Mouse (Mus musculus): Measurements from ENCODE around the gene Sec14l5. TPM values are rescaled to one million over a fixed set of nuclear protein-coding genes. Genes with fewer than 3 reads are reported as not detected.

The Sec14l5 gene
- polyA plus RNA-seq, 1 experiment = 0.05 TPM

DNA sequence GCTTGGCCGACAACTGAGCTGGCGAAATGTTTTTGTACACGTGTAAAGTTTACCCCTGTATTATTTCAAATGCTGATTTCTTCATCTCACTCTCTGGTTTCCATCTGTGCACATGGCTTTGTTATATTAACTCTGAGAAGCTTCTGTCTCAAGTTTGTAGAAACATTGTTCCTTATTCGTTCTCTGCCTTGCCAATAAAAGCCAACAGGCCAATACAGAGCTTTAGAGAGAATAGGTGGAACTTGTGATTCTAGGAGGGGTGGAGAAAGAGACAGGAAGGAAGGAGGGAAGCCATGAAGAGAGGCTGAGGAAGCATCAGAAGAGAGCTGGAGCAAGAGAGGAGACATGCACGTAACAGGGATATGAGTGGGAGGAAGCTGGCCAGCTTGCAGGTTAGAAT, 59.1 kb downstream of the Sec14l5 start:
- no peaks in the 10 kb centered on the region for H3K27me3 ChIP-seq (ENCODE audit: control insufficient read depth, insufficient read depth, insufficient read length)
- H3ac ChIP-seq (ENCODE audit: control insufficient read depth, insufficient read length) = no peak overlapping the region
- TF ChIP-seq MAX (IDR thresholded peaks at IDR 0.05; ENCODE audit: low read depth) (no peak), E2F4 (IDR thresholded peaks at IDR 0.05; ENCODE audit: insufficient read depth) (no peak), POLR2AphosphoS2 (IDR thresholded peaks at IDR 0.05; ENCODE audit: insufficient read length, low read depth) (no peak), TCF12 (IDR thresholded peaks at IDR 0.05; ENCODE audit: insufficient read depth, poor library complexity, severe bottlenecking) (no peak), REST (IDR thresholded peaks at IDR 0.05; ENCODE audit: insufficient read depth, insufficient read length) (no peak), POLR2A (IDR thresholded peaks at IDR 0.05; ENCODE audit: insufficient read length, low read depth) (no peak), USF1 (IDR thresholded peaks at IDR 0.05; ENCODE audit: low read depth) (no peak), SRF (IDR thresholded peaks at IDR 0.05; ENCODE audit: control insufficient read depth, insufficient read length, low read depth) (no peak)
- H3K4me2 ChIP-seq (ENCODE audit: low read depth) = no peak overlapping the region
- no peaks in the 10 kb centered on the region for H3K79me2 ChIP-seq (ENCODE audit: control insufficient read depth, insufficient read depth)
- H3K4me3 ChIP-seq = no peak overlapping the region
- H3K36me3 ChIP-seq (ENCODE audit: control insufficient read depth, insufficient read depth) = no peaks in the 10 kb centered on the region

DNA sequence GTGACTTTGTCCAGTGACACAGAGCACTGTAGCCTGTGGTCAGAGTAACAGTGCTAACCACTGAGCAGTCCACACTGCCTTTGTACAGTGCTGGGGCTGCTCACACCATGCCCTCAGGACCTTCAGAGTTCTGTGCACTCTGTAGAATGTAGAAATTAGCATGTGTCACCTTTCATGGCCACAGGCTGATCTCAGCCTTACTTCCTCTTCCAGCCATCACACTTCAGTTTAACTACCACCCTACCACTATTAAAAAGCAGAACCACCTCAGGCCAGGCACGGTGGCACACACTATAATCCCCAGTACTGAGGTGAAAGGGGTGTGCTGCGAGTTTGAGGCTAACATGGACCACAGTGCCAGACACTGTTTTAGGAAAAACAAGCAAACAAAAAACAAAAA, 63.5 kb downstream of the Sec14l5 start:
- no peak for TF ChIP-seq CEBPB (IDR thresholded peaks at IDR 0.05; ENCODE audit: insufficient read depth, poor library complexity, severe bottlenecking)
- TF ChIP-seq POLR2AphosphoS2 (IDR thresholded peaks at IDR 0.05; ENCODE audit: insufficient read length, low read depth) = no peak
- no peak for TF ChIP-seq MAX (IDR thresholded peaks at IDR 0.05; ENCODE audit: low read depth)
- no peak for TF ChIP-seq REST (IDR thresholded peaks at IDR 0.05; ENCODE audit: insufficient read depth, insufficient read length)
- no peak for TF ChIP-seq TCF3 (IDR thresholded peaks at IDR 0.05; ENCODE audit: insufficient read length, low read depth)
- no peak for TF ChIP-seq MYOD1 (IDR thresholded peaks at IDR 0.05; ENCODE audit: control insufficient read depth in 1 of 3, insufficient read length in 2 of 3, low read depth in 2 of 3)
- TF ChIP-seq E2F4 (IDR thresholded peaks at IDR 0.05; ENCODE audit: insufficient read depth) = no peak
- no peak for TF ChIP-seq SRF (IDR thresholded peaks at IDR 0.05; ENCODE audit: control insufficient read depth, insufficient read length, low read depth)
- no peak for TF ChIP-seq TCF12 (IDR thresholded peaks at IDR 0.05; ENCODE audit: insufficient read depth, poor library complexity, severe bottlenecking)
- no peak for TF ChIP-seq USF1 (IDR thresholded peaks at IDR 0.05; ENCODE audit: low read depth)
- no peak for TF ChIP-seq POLR2A (IDR thresholded peaks at IDR 0.05; ENCODE audit: insufficient read length, low read depth)
- TF ChIP-seq MYOG (IDR thresholded peaks at IDR 0.05; ENCODE audit: control insufficient read depth in 1 of 3, insufficient read depth in 1 of 3, insufficient read length in 2 of 3, low read depth in 2 of 3) = no peak

DNA sequence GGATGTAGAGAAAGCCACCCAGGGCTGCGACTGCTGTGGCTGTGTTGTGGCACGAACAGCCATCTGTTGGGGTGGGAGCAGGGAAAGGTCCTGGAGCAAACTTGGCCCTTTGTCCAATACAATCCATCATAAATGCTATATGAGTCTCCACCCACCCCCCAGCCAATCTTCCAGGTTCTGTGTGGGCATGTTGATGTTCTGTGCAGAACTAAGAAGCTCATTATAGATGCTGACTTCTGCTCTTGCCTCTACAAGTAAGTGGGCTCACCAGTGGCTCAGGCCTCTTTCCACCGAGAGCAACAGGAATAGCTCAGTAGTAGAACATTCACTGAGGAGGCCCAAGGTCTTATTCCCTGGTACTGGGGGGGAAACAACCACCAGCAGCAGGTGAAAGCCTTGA, 65.2 kb downstream of the Sec14l5 start:
- no peak overlapping the region for H3K4me2 ChIP-seq (ENCODE audit: low read depth)
- H3K4me3 ChIP-seq = no peak overlapping the region
- H3K79me2 ChIP-seq (ENCODE audit: control insufficient read depth, insufficient read depth) = no peaks in the 10 kb centered on the region
- H3K36me3 ChIP-seq (ENCODE audit: control insufficient read depth, insufficient read depth) = no peaks in the 10 kb centered on the region
- no peak for TF ChIP-seq CEBPB (IDR thresholded peaks at IDR 0.05; ENCODE audit: insufficient read depth, poor library complexity, severe bottlenecking)
- TF ChIP-seq MYOG (IDR thresholded peaks at IDR 0.05; ENCODE audit: control insufficient read depth in 1 of 3, insufficient read depth in 1 of 3, insufficient read length in 2 of 3, low read depth in 2 of 3) = no peak
- no peak overlapping the region for H3ac ChIP-seq (ENCODE audit: control insufficient read depth, insufficient read length)
- H3K27me3 ChIP-seq (ENCODE audit: control insufficient read depth, insufficient read depth, insufficient read length) = no peaks in the 10 kb centered on the region

More for the DNA sequence above, 63.5 kb downstream of the Sec14l5 start:
- H3K36me3 ChIP-seq (ENCODE audit: control insufficient read depth, insufficient read depth) = no peaks in the 10 kb centered on the region
- no peaks in the 10 kb centered on the region for H3K79me2 ChIP-seq (ENCODE audit: control insufficient read depth, insufficient read depth)
- no peak overlapping the region for H3ac ChIP-seq (ENCODE audit: control insufficient read depth, insufficient read length)
- no peak overlapping the region for H3K4me2 ChIP-seq (ENCODE audit: low read depth)
- no peaks in the 10 kb centered on the region for H3K27me3 ChIP-seq (ENCODE audit: control insufficient read depth, insufficient read depth, insufficient read length)
- H3K4me3 ChIP-seq = no peak overlapping the region

GRCm38 (mm10) chr16:5214126-5214525, 67.2 kb downstream of the Sec14l5 start:
- no peak overlapping the region for H3K4me3 ChIP-seq
- H3K27me3 ChIP-seq (ENCODE audit: control insufficient read depth, insufficient read depth, insufficient read length) = no peaks in the 10 kb centered on the region
- H3K36me3 ChIP-seq (ENCODE audit: control insufficient read depth, insufficient read depth) = no peaks in the 10 kb centered on the region
- no peak overlapping the region for H3K4me2 ChIP-seq (ENCODE audit: low read depth)
- TF ChIP-seq MYOG (IDR thresholded peaks at IDR 0.05; ENCODE audit: control insufficient read depth in 1 of 3, insufficient read depth in 1 of 3, insufficient read length in 2 of 3, low read depth in 2 of 3) (no peak), SRF (IDR thresholded peaks at IDR 0.05; ENCODE audit: control insufficient read depth, insufficient read length, low read depth) (no peak), MYOD1 (IDR thresholded peaks at IDR 0.05; ENCODE audit: control insufficient read depth in 1 of 3, insufficient read length in 2 of 3, low read depth in 2 of 3) (no peak), REST (IDR thresholded peaks at IDR 0.05; ENCODE audit: insufficient read depth, insufficient read length) (no peak), POLR2A (IDR thresholded peaks at IDR 0.05; ENCODE audit: insufficient read length, low read depth) (no peak), MAX (IDR thresholded peaks at IDR 0.05; ENCODE audit: low read depth) (no peak), TCF12 (IDR thresholded peaks at IDR 0.05; ENCODE audit: insufficient read depth, poor library complexity, severe bottlenecking) (no peak), E2F4 (IDR thresholded peaks at IDR 0.05; ENCODE audit: insufficient read depth) (no peak), CEBPB (IDR thresholded peaks at IDR 0.05; ENCODE audit: insufficient read depth, poor library complexity, severe bottlenecking) (no peak), POLR2AphosphoS2 (IDR thresholded peaks at IDR 0.05; ENCODE audit: insufficient read length, low read depth) (no peak), TCF3 (IDR thresholded peaks at IDR 0.05; ENCODE audit: insufficient read length, low read depth) (no peak), USF1 (IDR thresholded peaks at IDR 0.05; ENCODE audit: low read depth) (no peak)
- no peaks in the 10 kb centered on the region for H3K79me2 ChIP-seq (ENCODE audit: control insufficient read depth, insufficient read depth)
- H3ac ChIP-seq (ENCODE audit: control insufficient read depth, insufficient read length) = no peak overlapping the region

DNA sequence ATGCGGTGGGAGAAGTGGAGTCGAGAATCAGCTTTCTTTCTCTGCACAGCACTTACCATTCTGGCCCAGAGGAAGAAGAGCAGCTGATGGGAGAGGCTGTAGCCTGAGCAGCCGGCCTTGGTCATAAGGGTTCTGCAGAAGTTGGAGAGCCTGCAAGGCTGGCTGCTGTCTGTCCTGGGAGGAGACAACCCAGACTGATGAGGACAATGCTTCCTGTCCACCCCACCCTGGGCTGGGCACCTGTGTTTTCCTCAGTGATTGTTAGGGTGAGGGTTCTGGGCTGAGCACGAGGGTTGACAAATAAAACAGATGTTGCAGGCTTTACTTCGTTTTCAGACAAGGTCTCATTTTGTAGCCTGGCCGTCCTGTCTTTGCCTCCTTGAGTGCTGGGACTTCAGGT, 69.8 kb downstream of the Sec14l5 start:
- Histone ChIP-seq H3ac (ENCODE audit: control insufficient read depth, insufficient read length) (no peak overlapping the region), H3K27me3 (ENCODE audit: control insufficient read depth, insufficient read depth, insufficient read length) (peaks cover 5% of the 10 kb centered on the region), H3K36me3 (ENCODE audit: control insufficient read depth, insufficient read depth) (no peaks in the 10 kb centered on the region), H3K4me2 (ENCODE audit: low read depth) (no peak overlapping the region), H3K4me3 (no peak overlapping the region), H3K79me2 (ENCODE audit: control insufficient read depth, insufficient read depth) (no peaks in the 10 kb centered on the region)
- TF ChIP-seq MYOG (IDR thresholded peaks at IDR 0.05; ENCODE audit: control insufficient read depth in 1 of 3, insufficient read depth in 1 of 3, insufficient read length in 2 of 3, low read depth in 2 of 3) (no peak), MAX (IDR thresholded peaks at IDR 0.05; ENCODE audit: low read depth) (no peak), TCF3 (IDR thresholded peaks at IDR 0.05; ENCODE audit: insufficient read length, low read depth) (no peak), CEBPB (IDR thresholded peaks at IDR 0.05; ENCODE audit: insufficient read depth, poor library complexity, severe bottlenecking) (no peak), POLR2AphosphoS2 (IDR thresholded peaks at IDR 0.05; ENCODE audit: insufficient read length, low read depth) (no peak), USF1 (IDR thresholded peaks at IDR 0.05; ENCODE audit: low read depth) (no peak), TCF12 (IDR thresholded peaks at IDR 0.05; ENCODE audit: insufficient read depth, poor library complexity, severe bottlenecking) (no peak), REST (IDR thresholded peaks at IDR 0.05; ENCODE audit: insufficient read depth, insufficient read length) (no peak)

Data from myocyte (in vitro differentiated cells).